Mouse (Mus musculus) MEL (cell line): ENCODE results near the gene Hivep2. TPM values are rescaled to one million over a fixed set of nuclear protein-coding genes. Genes with fewer than 3 reads are reported as not detected.

Experiments used
- DNase-seq: peaks from one replicate; pipeline ENCODE4 v3.0.0; 2011; ENCODE audit warnings: low read depth, low spot score
- H3K27ac ChIP-seq: 2 replicates; pipeline ENCODE4 v1.5.1; 2012; ENCODE audit warnings: low read depth, mild to moderate bottlenecking, control low read depth, low read length, moderate library complexity; ENCODE audit not compliant: control insufficient read depth
- H3K27me3 ChIP-seq, 2 experiments: fragments of 150-350 bp in 1 of 2; sonication (generic) in 1 of 2; 2 replicates each; pipeline ENCODE4 v1.6.1; 2012; ENCODE audit warnings: low read length in 2 of 2, mild to moderate bottlenecking in 2 of 2, improper control_type of control experiment in 1 of 2, moderate library complexity in 1 of 2; ENCODE audit not compliant: insufficient read depth in 2 of 2, control insufficient read depth in 1 of 2
- H3K36me3 ChIP-seq, 2 experiments: 2 replicates each; pipeline ENCODE4 v1.6.1; 2012 to 2014; ENCODE audit warnings: low read length in 2 of 2, improper control_type of control experiment in 1 of 2, inconsistent platforms in 1 of 2, mild to moderate bottlenecking in 1 of 2; ENCODE audit not compliant: insufficient read depth in 2 of 2, control insufficient read depth in 1 of 2
- H3K4me1 ChIP-seq, 2 experiments: fragments of 150-350 bp in 1 of 2; sonication (generic) in 1 of 2; 2 replicates each; pipeline ENCODE4 v1.6.1; 2012; ENCODE audit warnings: low read length in 2 of 2, improper control_type of control experiment in 1 of 2, mild to moderate bottlenecking in 1 of 2; ENCODE audit not compliant: insufficient read depth in 2 of 2, control insufficient read depth in 1 of 2
- H3K4me3 ChIP-seq, 2 experiments: fragments of 150-350 bp in 1 of 2; sonication (generic) in 1 of 2; 2 replicates each; pipeline ENCODE4 v1.5.1; 2012; ENCODE audit warnings: low read depth in 2 of 2, low read length in 2 of 2, mild to moderate bottlenecking in 2 of 2, moderate library complexity in 2 of 2, control low read depth in 1 of 2, improper control_type of control experiment in 1 of 2; ENCODE audit not compliant: control insufficient read depth in 1 of 2, insufficient read depth in 1 of 2
- H3K79me2 ChIP-seq: 2 replicates; pipeline ENCODE4 v1.6.1; 2012; ENCODE audit warnings: mild to moderate bottlenecking, low read length, moderate library complexity; ENCODE audit not compliant: control insufficient read depth, poor library complexity, insufficient read depth
- H3K9ac ChIP-seq: 2 replicates; pipeline ENCODE4 v1.6.1; 2012; ENCODE audit warnings: low read depth, mild to moderate bottlenecking, control low read depth, low read length, moderate library complexity; ENCODE audit not compliant: control insufficient read depth, poor library complexity, severe bottlenecking
- H3K9me3 ChIP-seq: fragments of 150-350 bp; sonication (generic); replicated peaks from 2 replicates; pipeline ENCODE4 v1.6.1; 2012; ENCODE audit warnings: mild to moderate bottlenecking, low read length, improper control_type of control experiment, moderate library complexity; ENCODE audit not compliant: insufficient read depth
- BHLHE40 ChIP-seq: IDR thresholded peaks from 2 replicates; pipeline ENCODE4 v1.6.1; 2012; ENCODE audit warnings: low read depth, mild to moderate bottlenecking, inconsistent platforms, low read length, improper control_type of control experiment, borderline replicate concordance
- CHD2 ChIP-seq: IDR thresholded peaks from 2 replicates; pipeline ENCODE4 v1.6.1; 2011; ENCODE audit warnings: low read length, improper control_type of control experiment
- ELF1 ChIP-seq: IDR thresholded peaks from 2 replicates; pipeline ENCODE4 v1.6.1; 2014; ENCODE audit warnings: low read depth, mild to moderate bottlenecking, inconsistent platforms, low read length, improper control_type of control experiment, moderate library complexity
- EP300 ChIP-seq, 2 experiments: IDR thresholded peaks; 2 replicates each; pipeline ENCODE4 v1.6.1; 2011; ENCODE audit warnings: improper control_type of control experiment in 2 of 2, low read length in 2 of 2, low read depth in 1 of 2, mild to moderate bottlenecking in 1 of 2
- ETS1 ChIP-seq: IDR thresholded peaks from 2 replicates; pipeline ENCODE4 v1.6.1; 2012; ENCODE audit warnings: low read depth, mild to moderate bottlenecking, inconsistent platforms, low read length, improper control_type of control experiment, moderate library complexity
- GABPA ChIP-seq: IDR thresholded peaks from 2 replicates; pipeline ENCODE4 v1.6.1; 2012; ENCODE audit warnings: low read depth, mild to moderate bottlenecking, inconsistent platforms, low read length, improper control_type of control experiment, moderate library complexity
- HCFC1 ChIP-seq: IDR thresholded peaks from 2 replicates; pipeline ENCODE4 v1.6.1; 2012; ENCODE audit warnings: low read depth, mild to moderate bottlenecking, inconsistent platforms, low read length, improper control_type of control experiment, moderate library complexity
- MAX ChIP-seq: IDR thresholded peaks from 2 replicates; pipeline ENCODE4 v1.6.1; 2011; ENCODE audit warnings: low read length, improper control_type of control experiment
- MAZ ChIP-seq: IDR thresholded peaks from 2 replicates; pipeline ENCODE4 v1.6.1; 2012; ENCODE audit warnings: low read depth, mild to moderate bottlenecking, inconsistent platforms, low read length, improper control_type of control experiment
- MXI1 ChIP-seq: IDR thresholded peaks from 2 replicates; pipeline ENCODE4 v1.6.1; 2011; ENCODE audit warnings: mild to moderate bottlenecking, low read depth, low read length, improper control_type of control experiment
- MYB ChIP-seq: IDR thresholded peaks from 2 replicates; pipeline ENCODE4 v1.6.1; 2011; ENCODE audit warnings: mild to moderate bottlenecking, low read depth, low read length, improper control_type of control experiment
- MYC ChIP-seq: IDR thresholded peaks from 2 replicates; pipeline ENCODE4 v1.6.1; 2011; ENCODE audit warnings: low read depth, mild to moderate bottlenecking, low read length, improper control_type of control experiment, moderate library complexity
- NELFE ChIP-seq: IDR thresholded peaks from 2 replicates; pipeline ENCODE4 v1.6.1; 2011; ENCODE audit warnings: low read depth, low read length, improper control_type of control experiment
- POLR2A ChIP-seq, 2 experiments: IDR thresholded peaks; 2 replicates each; pipeline ENCODE4 v1.6.1; 2011 to 2012; ENCODE audit warnings: low read length in 2 of 2, mild to moderate bottlenecking in 2 of 2, control low read depth in 1 of 2, improper control_type of control experiment in 1 of 2, low read depth in 1 of 2, moderate library complexity in 1 of 2; ENCODE audit not compliant: control insufficient read depth in 1 of 2, insufficient read depth in 1 of 2, poor library complexity in 1 of 2
- POLR2AphosphoS2 ChIP-seq: IDR thresholded peaks from 2 replicates; pipeline ENCODE4 v1.6.1; 2011; ENCODE audit warnings: low read length, improper control_type of control experiment
- RAD21 ChIP-seq: IDR thresholded peaks from 2 replicates; pipeline ENCODE4 v1.6.1; 2011; ENCODE audit warnings: mild to moderate bottlenecking, low read depth, low read length, improper control_type of control experiment
- SMC3 ChIP-seq: IDR thresholded peaks from 2 replicates; pipeline ENCODE4 v1.6.1; 2011; ENCODE audit warnings: low read depth, low read length, improper control_type of control experiment
- ZC3H11A ChIP-seq: IDR thresholded peaks from 2 replicates; pipeline ENCODE4 v1.6.1; 2012; ENCODE audit warnings: low read depth, mild to moderate bottlenecking, inconsistent platforms, low read length, improper control_type of control experiment
- ZKSCAN1 ChIP-seq: IDR thresholded peaks from 2 replicates; pipeline ENCODE4 v1.6.1; 2012; ENCODE audit warnings: low read depth, mild to moderate bottlenecking, inconsistent platforms, low read length, improper control_type of control experiment, moderate library complexity
- ZMIZ1 ChIP-seq: IDR thresholded peaks from 2 replicates; pipeline ENCODE4 v1.6.1; 2012; ENCODE audit warnings: low read depth, mild to moderate bottlenecking, inconsistent platforms, low read length, improper control_type of control experiment, moderate library complexity
- polyA plus RNA-seq, 2 experiments: library from polyadenylated mRNA; stranded (reverse) in 1 of 2; unstranded in 1 of 2; fragments of >175 nt in 1 of 2; fragments of >200 nt in 1 of 2; gene quantifications; 2 replicates each; pipeline versions ENCODE4 v1.2.1 to v1.2.4; 2012; ENCODE audit warnings: low replicate concordance in 2 of 2, low read depth in 1 of 2; ENCODE audit not compliant: insufficient read length in 2 of 2, insufficient read depth in 1 of 2, missing spikeins in 1 of 2
- total RNA-seq: library from RNA; depleted of rRNA; stranded (reverse); fragments of 300-350 nt; gene quantifications from 2 replicates; pipeline ENCODE4 v1.2.3, GENCODE M21; 2012

The Hivep2 gene
- total and polyA plus RNA-seq, 3 experiments, result not detected

DNA sequence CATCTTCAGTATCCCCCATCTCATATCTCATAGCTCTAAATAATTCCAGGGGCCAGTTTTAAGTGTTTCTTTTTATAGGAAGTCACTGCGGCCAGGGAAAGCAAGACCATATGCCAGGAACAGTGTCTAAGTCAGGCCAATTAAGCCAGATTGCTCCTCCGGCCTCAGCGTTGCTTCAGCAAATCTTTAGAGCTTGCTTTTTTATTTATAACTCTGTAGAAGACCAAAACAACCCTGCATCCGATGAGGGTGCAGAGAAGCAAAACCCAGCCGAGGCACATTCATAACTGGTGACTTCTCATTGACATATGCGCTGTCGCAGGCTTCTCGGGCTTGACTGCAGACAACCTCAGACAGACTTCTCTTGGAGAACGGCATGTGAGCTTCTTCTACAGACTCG is 225.3 kb downstream of the Hivep2 start:
- Histone ChIP-seq H3K27me3 (no peaks in the 10 kb centered on the region), H3K27ac (no peak overlapping the region), H3K4me1 (no peaks in the 10 kb centered on the region), H3K4me3 (no peak overlapping the region), H3K79me2 (no peaks in the 10 kb centered on the region), H3K9me3 (no peaks in the 10 kb centered on the region), H3K9ac (no peak overlapping the region), H3K36me3 (no peaks in the 10 kb centered on the region)
- DNase-seq, result no peak
- TF ChIP-seq SMC3, result no peak
- no peak for TF ChIP-seq HCFC1
- TF ChIP-seq, all 39 proteins: peak for 0

DNA sequence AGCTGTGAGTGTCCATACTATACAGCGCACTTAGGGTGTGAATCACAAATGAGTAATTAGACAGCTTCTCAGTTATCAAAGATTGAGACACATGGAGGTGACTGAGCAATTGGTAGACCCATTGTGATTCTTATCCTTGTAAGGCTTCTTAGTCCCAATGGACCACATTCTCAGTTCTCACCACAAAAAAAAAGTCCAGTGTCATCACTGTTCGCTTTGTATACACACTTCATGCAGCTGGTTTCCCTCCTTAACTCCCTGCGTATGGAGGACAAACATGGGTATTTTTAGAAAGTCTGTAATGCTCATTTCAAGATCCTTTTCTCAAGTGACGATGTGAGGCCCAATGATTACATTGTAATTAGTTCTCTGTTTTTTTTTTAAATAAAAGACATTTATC is 226.3 kb downstream of the Hivep2 start:
- Histone ChIP-seq H3K4me1 (no peaks in the 10 kb centered on the region), H3K27ac (no peak overlapping the region), H3K9ac (no peak overlapping the region), H3K27me3 (no peaks in the 10 kb centered on the region), H3K4me3 (no peak overlapping the region), H3K9me3 (no peaks in the 10 kb centered on the region)
- DNase-seq, result no peak
- no peak for TF ChIP-seq POLR2A (IDR thresholded peaks at IDR 0.05; ENCODE audit: control insufficient read depth in 1 of 2, insufficient read depth in 1 of 2, low read depth in 1 of 2, low read length in 2 of 2, poor library complexity in 1 of 2)
- TF ChIP-seq NELFE, result no peak
- no peak for TF ChIP-seq MYC
- no peak for TF ChIP-seq ZC3H11A
- TF ChIP-seq MAX, result no peak
- no peak for TF ChIP-seq RAD21
- no peak for TF ChIP-seq BHLHE40
- TF ChIP-seq MYB, result no peak
- no peak for TF ChIP-seq POLR2AphosphoS2
- no peak for TF ChIP-seq GABPA
- no peak for TF ChIP-seq MXI1
- no peak for TF ChIP-seq EP300 (IDR thresholded peaks at IDR 0.05; ENCODE audit: low read depth in 1 of 2, low read length in 2 of 2)
- TF ChIP-seq CHD2, result no peak
- TF ChIP-seq ZMIZ1, result no peak
- no peak for TF ChIP-seq ETS1
- TF ChIP-seq ZKSCAN1, result no peak
- no peak for TF ChIP-seq ELF1
- no peak for TF ChIP-seq SMC3
- no peak for TF ChIP-seq MAZ
- TF ChIP-seq, all 39 proteins: peak for 0
- H3K36me3 ChIP-seq, result no peaks in the 10 kb centered on the region
- no peaks in the 10 kb centered on the region for H3K79me2 ChIP-seq
